Comparison of ENCODE assay signal across 10 mouse cellular contexts in the genomic region with DNA sequence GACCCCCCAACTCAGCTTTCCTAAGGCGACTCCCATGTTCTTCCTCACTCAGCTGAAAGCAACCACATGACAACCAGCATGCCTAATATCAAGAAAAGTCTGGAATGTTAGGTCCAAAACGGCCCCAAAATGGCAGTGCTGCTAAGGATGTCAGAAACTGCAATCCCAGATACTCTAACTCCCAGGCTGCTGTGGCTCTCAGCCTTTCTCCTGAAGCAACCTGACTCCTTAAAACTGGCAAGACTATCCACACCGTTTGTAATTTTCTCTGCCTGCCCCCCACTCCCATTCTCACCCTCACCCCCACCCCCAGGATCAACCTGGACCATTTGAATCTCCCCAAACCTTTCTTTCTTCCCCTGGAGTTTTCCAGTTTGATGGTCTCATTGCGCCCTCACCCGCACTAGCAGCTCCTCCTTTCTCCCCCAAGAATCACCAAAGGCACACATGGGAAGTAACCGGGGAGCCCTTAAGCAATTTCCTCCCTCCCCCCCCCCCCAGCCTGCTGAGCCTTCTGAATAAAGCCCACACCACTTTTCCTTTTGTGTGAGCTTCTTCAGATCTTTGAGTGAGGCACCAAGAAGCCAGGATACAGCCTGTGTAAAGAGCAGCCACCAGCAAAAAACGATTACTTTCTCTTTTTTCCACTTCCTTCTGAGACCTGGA.
DNase-seq lines count a peak whose midpoint lies in the region; ATAC-seq and TF ChIP-seq lines count a peak whose summit lies in the region.
"Had no signal": no experiment of that assay in that cellular context is flagged by ENCODE, and none has a peak within 500 bp of the region (broad histone marks: within the 10 kb centered on the region; RNA-seq: fewer than 3 reads in every experiment).

No protein-coding gene starts in this region.

- 19% methylated on average over 7 of the region's 7 CpGs for WGBS in kidney, postnatal 0 days
- 8% methylated on average over 7 of the region's 7 CpGs for WGBS in forebrain, postnatal 0 days
- 3% methylated on average over 7 of the region's 7 CpGs for WGBS in midbrain, embryonic 14.5 days

- H3K9me3 ChIP-seq in kidney, postnatal 0 days (replicated peaks; ENCODE audit: low read length) = no peaks in the 10 kb centered on the region
- no peaks in the 10 kb centered on the region for H3K9me3 ChIP-seq in forebrain, postnatal 0 days (ENCODE audit: low read length)
- no peaks in the 10 kb centered on the region for H3K9me3 ChIP-seq in midbrain, embryonic 14.5 days (ENCODE audit: control insufficient read depth, low read length)

- DNase-seq in kidney, postnatal 0 days (ENCODE audit: low spot score) = no peak
- DNase-seq in kidney, adult 18-20 months = no peak
- DNase-seq in embryo, embryonic 11 days = peak; percentile 29
- no peak for DNase-seq in forebrain, postnatal 0 days
- DNase-seq in midbrain, embryonic 14.5 days = peak; percentile 25
- no peak for DNase-seq in adrenal gland, postnatal 14 days
- DNase-seq in spleen, adult 18-20 months = no peak

- H3K4me3 ChIP-seq in kidney, postnatal 0 days (replicated peaks; ENCODE audit: low read depth, low read length) = no peak overlapping the region
- no peak overlapping the region for H3K4me3 ChIP-seq in forebrain, postnatal 0 days (ENCODE audit: low read depth, low read length)
- H3K4me3 ChIP-seq in midbrain, embryonic 14.5 days (replicated peaks; ENCODE audit: low read depth, low read length) = no peak overlapping the region

- peak overlapping the region; percentile 36 for H3K27ac ChIP-seq in kidney, postnatal 0 days
- H3K27ac ChIP-seq in forebrain, postnatal 0 days (ENCODE audit: low read depth, low read length) = no peak overlapping the region
- peak overlapping the region; percentile 37; the same call in 1 of the 2 replicates for H3K27ac ChIP-seq in midbrain, embryonic 14.5 days (replicated peaks; ENCODE audit: low read depth, low read length)

- H3K36me3 ChIP-seq in kidney, postnatal 0 days (ENCODE audit: insufficient read depth, low read length) = no peaks in the 10 kb centered on the region
- no peaks in the 10 kb centered on the region for H3K36me3 ChIP-seq in forebrain, postnatal 0 days (ENCODE audit: insufficient read depth)
- H3K36me3 ChIP-seq in midbrain, embryonic 14.5 days (ENCODE audit: control insufficient read depth, insufficient read depth, low read length) = no peaks in the 10 kb centered on the region
- H3K36me3 ChIP-seq: G1E had no signal

- no peak for TF ChIP-seq CTCF in kidney, postnatal 0 days (IDR thresholded peaks at IDR 0.05; ENCODE audit: low read depth)
- no peak for TF ChIP-seq CTCF in forebrain, postnatal 0 days (IDR thresholded peaks at IDR 0.05; ENCODE audit: low read depth)

- H3K4me2 ChIP-seq in kidney, postnatal 0 days (ENCODE audit: low read length) = peak overlapping the region; percentile 5; the same call in 1 of the 2 replicates
- peak overlapping the region; percentile 37 for H3K4me2 ChIP-seq in forebrain, postnatal 0 days (ENCODE audit: low read depth)
- peak overlapping the region; percentile 47 for H3K4me2 ChIP-seq in midbrain, embryonic 14.5 days (ENCODE audit: low read length)

- no peak for ATAC-seq in kidney, postnatal 0 days (replicated peaks; ENCODE audit: low FRiP score, low read depth)
- 0 out of 2 replicates have a peak, but pooled peaks have one; percentile 18 for ATAC-seq in forebrain, postnatal 0 days
- peak; percentile 63; the same call in 1 of the 2 replicates for ATAC-seq in midbrain, embryonic 14.5 days (ENCODE audit: low FRiP score, low TSS enrichment)
- no peak for ATAC-seq in megakaryocyte-erythroid progenitor cell, adult 5-6 weeks (replicated peaks; ENCODE audit: low FRiP score, low TSS enrichment, poor library complexity, severe bottlenecking)
- ATAC-seq: inflammation-experienced regulatory T-cells, adult 6 months had no signal

- no peaks in the 10 kb centered on the region for H3K27me3 ChIP-seq in kidney, postnatal 0 days (ENCODE audit: insufficient read depth, low read length)
- H3K27me3 ChIP-seq in forebrain, postnatal 0 days (ENCODE audit: insufficient read depth, low read length) = no peaks in the 10 kb centered on the region
- H3K27me3 ChIP-seq in midbrain, embryonic 14.5 days (ENCODE audit: control insufficient read depth, insufficient read depth, low read length) = no peaks in the 10 kb centered on the region

- no peak overlapping the region for H3K9ac ChIP-seq in kidney, postnatal 0 days (ENCODE audit: low read depth, low read length)
- no peak overlapping the region for H3K9ac ChIP-seq in forebrain, postnatal 0 days
- 0 out of 2 replicates have a peak overlapping the region, but pooled peaks have one; percentile 26 for H3K9ac ChIP-seq in midbrain, embryonic 14.5 days (replicated peaks; ENCODE audit: low read length)

- no peaks in the 10 kb centered on the region for H3K4me1 ChIP-seq in kidney, postnatal 0 days (replicated peaks; ENCODE audit: insufficient read depth, low read length)
- H3K4me1 ChIP-seq in forebrain, postnatal 0 days (ENCODE audit: insufficient read depth) = no peaks in the 10 kb centered on the region
- H3K4me1 ChIP-seq in midbrain, embryonic 14.5 days (ENCODE audit: control insufficient read depth, insufficient read depth, low read length) = 0 out of 2 replicates have a peak, but pooled peaks cover 13% of the 10 kb centered on the region

Comparison
In these comparisons a context has a peak if more than half of its experiments do, and no peak if none do; other contexts are left out.
1. ATAC-seq: peak in forebrain, postnatal 0 days (single experiment) and midbrain, embryonic 14.5 days (single experiment); none in kidney, postnatal 0 days (single experiment) and megakaryocyte-erythroid progenitor cell, adult 5-6 weeks (single experiment).
2. DNase-seq: peak in embryo, embryonic 11 days (single experiment) and midbrain, embryonic 14.5 days (single experiment); none in kidney, postnatal 0 days (single experiment), kidney, adult 18-20 months (single experiment), forebrain, postnatal 0 days (single experiment), adrenal gland, postnatal 14 days (single experiment) and spleen, adult 18-20 months (0 of 2).
3. Peak in every context shown above with its lines, with median percentiles within 50 percentile points of each other: H3K4me2 ChIP-seq.